Mouse (Mus musculus) embryonic facial prominence, embryonic 13.5 days (tissue): Measurements from ENCODE around the gene Slamf8. TPM values are rescaled to one million over a fixed set of nuclear protein-coding genes. Genes with fewer than 3 reads are reported as not detected.

ENCODE experiments used
- ATAC-seq: fragments of 200-750 bp; cut with Nextera tagmentation; 2 replicates; pipeline ENCODE4 v1.8.0; 2017; ENCODE audit warnings: low read depth; ENCODE audit not compliant: insufficient number of reproducible peaks, insufficient read depth, low FRiP score, low TSS enrichment
- H3K27ac ChIP-seq: fragments of 300-500 bp; sonication (generic); 2 replicates; pipeline ENCODE4 v1.5.1; 2015; ENCODE audit warnings: moderate library complexity, mild to moderate bottlenecking, inconsistent platforms
- H3K27me3 ChIP-seq: fragments of 300-500 bp; sonication (generic); 2 replicates; pipeline ENCODE4 v1.6.1; 2015; ENCODE audit warnings: mild to moderate bottlenecking, inconsistent platforms
- H3K36me3 ChIP-seq: fragments of 300-500 bp; sonication (generic); 2 replicates; pipeline ENCODE4 v1.6.1; 2015; ENCODE audit warnings: mild to moderate bottlenecking, inconsistent platforms
- H3K4me1 ChIP-seq: fragments of 300-500 bp; sonication (generic); 2 replicates; pipeline ENCODE4 v1.6.1; 2015; ENCODE audit warnings: inconsistent platforms
- H3K4me2 ChIP-seq: fragments of 300-500 bp; sonication (generic); 2 replicates; pipeline ENCODE4 v1.6.1; 2015; ENCODE audit warnings: moderate library complexity, mild to moderate bottlenecking, inconsistent platforms
- H3K4me3 ChIP-seq: fragments of 300-500 bp; sonication (generic); 2 replicates; pipeline ENCODE4 v1.5.1; 2015; ENCODE audit warnings: mild to moderate bottlenecking, inconsistent platforms
- H3K9ac ChIP-seq: fragments of 300-500 bp; sonication (generic); 2 replicates; pipeline ENCODE4 v1.6.1; 2015; ENCODE audit warnings: mild to moderate bottlenecking, inconsistent platforms
- H3K9me3 ChIP-seq: fragments of 300-500 bp; sonication (generic); 2 replicates; pipeline ENCODE4 v1.6.1; 2016; ENCODE audit warnings: inconsistent platforms
- WGBS: fragments of 180-500 bp; shearing (Covaris S2); methylation state at CpG from one replicate; pipeline ENCODE4 v1.1.7; 2015; ENCODE audit warnings: mixed read lengths; 5-methylcytosine and 5-hydroxymethylcytosine counted together
- polyA plus RNA-seq: library from polyadenylated mRNA; unstranded; fragments of >200 nt; fragmentation: Nextera tagmentation; extraction: Ambion mirVana; gene quantifications from 2 replicates; pipeline ENCODE4 v1.2.1, GENCODE M21; 2015

Slamf8 gene
- polyA plus RNA-seq, 1 experiment from 2014 or later = 0.17 TPM

- H3K36me3 ChIP-seq = no peaks in the 10 kb centered on the region
These were observed 28.9 kb upstream of the Slamf8 start for GRCm38 (mm10) chr1:172619235-172619634.

GRCm38 (mm10) chr1:172618141-172618540 is 27.8 kb upstream of the Slamf8 start:
- H3K27ac ChIP-seq = peak overlapping the region; percentile 36
- peak overlapping the region; percentile 66; the same call in 1 of the 2 replicates for H3K4me2 ChIP-seq
- H3K4me1 ChIP-seq = peaks cover 22% of the 10 kb centered on the region
- no peak overlapping the region for H3K4me3 ChIP-seq
- H3K27me3 ChIP-seq = peaks cover 7% of the 10 kb centered on the region; the same call in 1 of the 2 replicates
- ATAC-seq = peak; percentile 71; the same call in 1 of the 2 replicates
- H3K36me3 ChIP-seq = no peaks in the 10 kb centered on the region
- no peak overlapping the region for H3K9ac ChIP-seq
- H3K9me3 ChIP-seq = no peaks in the 10 kb centered on the region
- 14% methylated on average over 4 of the region's 4 CpGs for WGBS

More at GRCm38 (mm10) chr1:172619235-172619634, 28.9 kb upstream of the Slamf8 start:
- WGBS = 18% methylated on average over 7 of the region's 7 CpGs
- H3K27ac ChIP-seq = no peak overlapping the region
- no peak for ATAC-seq
- H3K4me1 ChIP-seq = peaks cover 22% of the 10 kb centered on the region
- H3K9me3 ChIP-seq = no peaks in the 10 kb centered on the region
- no peak overlapping the region for H3K4me2 ChIP-seq
- H3K4me3 ChIP-seq = no peak overlapping the region
- H3K9ac ChIP-seq = no peak overlapping the region
- peaks cover 7% of the 10 kb centered on the region; the same call in 1 of the 2 replicates for H3K27me3 ChIP-seq

GRCm38 (mm10) chr1:172617365-172618076 is 27.2 kb upstream of the Slamf8 start:
- Histone ChIP-seq H3K27me3 (peaks cover 7% of the 10 kb centered on the region; the same call in 1 of the 2 replicates), H3K9me3 (no peaks in the 10 kb centered on the region), H3K36me3 (no peaks in the 10 kb centered on the region), H3K4me2 (peak overlapping the region; percentile 66), H3K27ac (peak overlapping the region; percentile 36), H3K4me3 (peak overlapping the region; percentile 36), H3K4me1 (peaks cover 22% of the 10 kb centered on the region), H3K9ac (no peak overlapping the region)
- WGBS = 14% methylated on average over 14 of the region's 14 CpGs
- ATAC-seq = no peak

GRCm38 (mm10) chr1:172616537-172617300 is 26.4 kb upstream of the Slamf8 start:
- H3K36me3 ChIP-seq = no peaks in the 10 kb centered on the region
- peaks cover 7% of the 10 kb centered on the region; the same call in 1 of the 2 replicates for H3K27me3 ChIP-seq
- 12% methylated on average over 22 of the region's 22 CpGs for WGBS
- no peak; the same call in 1 of the 2 replicates for ATAC-seq
- peak overlapping the region; percentile 44 for H3K9ac ChIP-seq
- H3K4me2 ChIP-seq = peak overlapping the region; percentile 66
- no peaks in the 10 kb centered on the region for H3K9me3 ChIP-seq
- H3K4me3 ChIP-seq = peak overlapping the region; percentile 36
- peaks cover 22% of the 10 kb centered on the region for H3K4me1 ChIP-seq
- peak overlapping the region; percentile 56 for H3K27ac ChIP-seq

GRCm38 (mm10) chr1:172615412-172615811 is 25.0 kb upstream of the Slamf8 start:
- H3K9me3 ChIP-seq = no peaks in the 10 kb centered on the region
- WGBS = 64% methylated on average over 4 of the region's 4 CpGs
- no peak overlapping the region for H3K27ac ChIP-seq
- peaks cover 22% of the 10 kb centered on the region for H3K4me1 ChIP-seq
- H3K9ac ChIP-seq = no peak overlapping the region
- no peak for ATAC-seq
- H3K4me2 ChIP-seq = no peak overlapping the region
- no peaks in the 10 kb centered on the region for H3K36me3 ChIP-seq
- no peak overlapping the region for H3K4me3 ChIP-seq
- H3K27me3 ChIP-seq = peaks cover under 1% of the 10 kb centered on the region; the same call in 1 of the 2 replicates

GRCm38 (mm10) chr1:172614654-172615053 is 24.3 kb upstream of the Slamf8 start:
- 82% methylated on average over 10 of the region's 10 CpGs for WGBS
- Histone ChIP-seq H3K9ac (no peak overlapping the region), H3K4me1 (peaks cover 22% of the 10 kb centered on the region), H3K27me3 (no peaks in the 10 kb centered on the region), H3K36me3 (no peaks in the 10 kb centered on the region), H3K9me3 (no peaks in the 10 kb centered on the region), H3K4me3 (no peak overlapping the region), H3K4me2 (no peak overlapping the region), H3K27ac (no peak overlapping the region)
- no peak for ATAC-seq

- ATAC-seq = no peak
- Histone ChIP-seq H3K4me1 (peaks cover 14% of the 10 kb centered on the region), H3K27me3 (no peaks in the 10 kb centered on the region), H3K4me2 (no peak overlapping the region), H3K9me3 (no peaks in the 10 kb centered on the region), H3K4me3 (no peak overlapping the region), H3K36me3 (no peaks in the 10 kb centered on the region), H3K27ac (no peak overlapping the region), H3K9ac (no peak overlapping the region)
- WGBS = 52% methylated on average over 1 of the region's 1 CpGs
These were observed 22.4 kb upstream of the Slamf8 start for GRCm38 (mm10) chr1:172612745-172613144.

- no peak overlapping the region for H3K9ac ChIP-seq
- WGBS = 86% methylated on average over 10 of the region's 10 CpGs
- no peaks in the 10 kb centered on the region for H3K4me1 ChIP-seq
- H3K4me2 ChIP-seq = no peak overlapping the region
- no peak overlapping the region for H3K4me3 ChIP-seq
- H3K27ac ChIP-seq = no peak overlapping the region
- no peaks in the 10 kb centered on the region for H3K36me3 ChIP-seq
- no peaks in the 10 kb centered on the region for H3K27me3 ChIP-seq
- no peak for ATAC-seq
- H3K9me3 ChIP-seq = no peaks in the 10 kb centered on the region
These were observed 20.9 kb upstream of the Slamf8 start for GRCm38 (mm10) chr1:172611304-172611703.

- Histone ChIP-seq H3K27ac (no peak within 1 kb of the TSS), H3K4me2 (no peak within 1 kb of the TSS), H3K9ac (no peak within 1 kb of the TSS), H3K4me3 (no peak within 1 kb of the TSS), H3K36me3 (no peaks in the 10 kb centered on the region), H3K4me1 (no peaks in the 10 kb centered on the region), H3K9me3 (no peaks in the 10 kb centered on the region), H3K27me3 (0 out of 2 replicates have a peak, but pooled peaks cover 4% of the 10 kb centered on the region)
- ATAC-seq = no peak
- WGBS = 75% methylated on average over 1 of the region's 1 CpGs
These were observed 12.0 kb upstream of the Slamf8 start, which contains the start of gene Fcrl6 for GRCm38 (mm10) chr1:172602326-172602725. Gene Fcrl6 (minus strand): TSS chr1:172602551.

GRCm38 (mm10) chr1:172594495-172594894 is 4.1 kb upstream of the Slamf8 start:
- Histone ChIP-seq H3K4me1 (no peaks in the 10 kb centered on the region), H3K36me3 (no peaks in the 10 kb centered on the region), H3K27me3 (0 out of 2 replicates have a peak, but pooled peaks cover 7% of the 10 kb centered on the region), H3K4me3 (no peak overlapping the region), H3K4me2 (no peak overlapping the region), H3K9ac (no peak overlapping the region), H3K27ac (no peak overlapping the region), H3K9me3 (no peaks in the 10 kb centered on the region)
- no peak for ATAC-seq

- no peak for ATAC-seq
- no peak overlapping the region for H3K27ac ChIP-seq
- H3K27me3 ChIP-seq = 0 out of 2 replicates have a peak, but pooled peaks cover 13% of the 10 kb centered on the region
- H3K4me1 ChIP-seq = no peaks in the 10 kb centered on the region
- H3K36me3 ChIP-seq = no peaks in the 10 kb centered on the region
- H3K4me3 ChIP-seq = no peak overlapping the region
- no peak overlapping the region for H3K9ac ChIP-seq
- H3K4me2 ChIP-seq = no peak overlapping the region
- 83% methylated on average over 2 of the region's 2 CpGs for WGBS
- no peaks in the 10 kb centered on the region for H3K9me3 ChIP-seq
These were observed 3.6 kb upstream of the Slamf8 start for GRCm38 (mm10) chr1:172593956-172594355.
